Mouse (Mus musculus) forebrain, embryonic 13.5 days (tissue): ENCODE measurements around the gene Il21r. TPM values are rescaled to one million over a fixed set of nuclear protein-coding genes. Genes with fewer than 3 reads are reported as not detected.

Experiments used
- ATAC-seq: fragments of 200-750 bp; cut with Nextera tagmentation; 2 replicates; pipeline ENCODE4 v1.8.0; 2017
- H3K27ac ChIP-seq: fragments of 300-500 bp; sonication (generic); 2 replicates; pipeline ENCODE4 v1.5.1; 2015; ENCODE audit warnings: inconsistent platforms, mild to moderate bottlenecking, moderate library complexity
- H3K27me3 ChIP-seq: fragments of 300-500 bp; sonication (generic); 2 replicates; pipeline ENCODE4 v1.6.1; 2015; ENCODE audit warnings: mild to moderate bottlenecking, inconsistent platforms
- H3K36me3 ChIP-seq: fragments of 300-500 bp; sonication (generic); 2 replicates; pipeline ENCODE4 v1.6.1; 2015; ENCODE audit warnings: mild to moderate bottlenecking, inconsistent platforms; ENCODE audit not compliant: poor library complexity, severe bottlenecking
- H3K4me1 ChIP-seq: fragments of 300-500 bp; sonication (generic); 2 replicates; pipeline ENCODE4 v1.6.1; 2015; ENCODE audit warnings: inconsistent platforms
- H3K4me2 ChIP-seq: fragments of 300-500 bp; sonication (generic); 2 replicates; pipeline ENCODE4 v1.6.1; 2015; ENCODE audit warnings: inconsistent platforms, mild to moderate bottlenecking, moderate library complexity
- H3K4me3 ChIP-seq: fragments of 300-500 bp; sonication (generic); 2 replicates; pipeline ENCODE4 v1.5.1; 2015; ENCODE audit warnings: mild to moderate bottlenecking, inconsistent platforms
- H3K9ac ChIP-seq: fragments of 300-500 bp; sonication (generic); 2 replicates; pipeline ENCODE4 v1.6.1; 2015; ENCODE audit warnings: mild to moderate bottlenecking, inconsistent platforms
- H3K9me3 ChIP-seq: fragments of 300-500 bp; sonication (generic); replicated peaks from 2 replicates; pipeline ENCODE4 v1.6.1; 2016; ENCODE audit warnings: inconsistent platforms
- WGBS: fragments of 180-500 bp; shearing (Covaris S2); methylation state at CpG from one replicate; pipeline ENCODE4 v1.1.7; 2015; 5-methylcytosine and 5-hydroxymethylcytosine counted together
- polyA plus RNA-seq: library from polyadenylated mRNA; unstranded; fragments of >200 nt; fragmentation: Nextera tagmentation; extraction: Ambion mirVana; gene quantifications from 2 replicates; pipeline ENCODE4 v1.2.1, GENCODE M21; 2015

Il21r gene
- polyA plus RNA-seq, 1 experiment from 2014 or later: 0.26 TPM

DNA sequence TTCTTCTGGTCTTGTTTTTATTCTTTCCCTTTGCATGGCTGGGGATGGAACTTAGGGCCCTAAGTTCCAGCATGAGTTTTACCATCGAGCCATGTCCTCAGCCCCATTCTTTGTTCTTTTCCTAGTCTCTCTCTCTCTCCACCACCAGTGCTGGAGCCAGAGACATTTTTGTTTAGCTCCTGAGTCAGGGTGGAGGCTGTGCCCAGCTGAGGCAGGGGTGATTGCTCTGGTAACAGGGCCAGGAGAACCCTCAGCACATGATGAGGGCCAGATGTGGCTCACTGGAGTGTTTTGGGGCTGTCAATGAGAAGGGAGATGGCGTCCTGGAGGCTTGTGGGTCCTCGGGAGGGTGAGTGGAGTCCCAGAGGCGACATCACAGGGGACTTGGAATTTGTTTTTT, 40.8 kb upstream of the Il21r start:
- Histone ChIP-seq H3K36me3 (no peaks in the 10 kb centered on the region), H3K27me3 (no peaks in the 10 kb centered on the region), H3K9ac (no peak overlapping the region), H3K4me3 (no peak overlapping the region), H3K4me2 (no peak overlapping the region), H3K27ac (no peak overlapping the region), H3K9me3 (no peaks in the 10 kb centered on the region), H3K4me1 (no peaks in the 10 kb centered on the region)
- WGBS: 76% methylated on average over 4 of the region's 4 CpGs
- no peak for ATAC-seq

DNA sequence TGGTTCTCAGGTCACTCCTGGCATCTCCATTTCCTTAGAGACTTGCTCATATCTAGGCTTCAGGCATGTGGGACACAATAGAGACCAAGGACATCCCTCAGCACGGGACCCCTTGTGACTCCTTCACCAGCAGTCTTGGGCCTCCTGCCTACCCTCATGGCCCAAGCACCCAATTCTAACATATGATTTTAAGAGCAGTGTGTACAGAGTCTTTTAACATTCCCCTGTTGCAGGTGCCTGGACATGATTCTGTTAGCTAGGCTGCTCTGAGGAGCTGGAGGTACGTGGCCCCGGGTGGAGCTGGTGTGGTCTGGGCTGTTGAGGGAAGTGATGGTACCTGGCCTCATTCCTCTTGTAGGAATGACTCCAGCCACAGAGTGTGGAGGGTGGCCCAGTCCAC, 40.1 kb upstream of the Il21r start:
- no peaks in the 10 kb centered on the region for H3K27me3 ChIP-seq
- no peak for ATAC-seq
- no peaks in the 10 kb centered on the region for H3K9me3 ChIP-seq
- H3K4me1 ChIP-seq: no peaks in the 10 kb centered on the region
- no peak overlapping the region for H3K4me3 ChIP-seq
- no peak overlapping the region for H3K27ac ChIP-seq
- WGBS: 82% methylated on average over 3 of the region's 3 CpGs
- H3K9ac ChIP-seq: no peak overlapping the region
- no peaks in the 10 kb centered on the region for H3K36me3 ChIP-seq
- H3K4me2 ChIP-seq: no peak overlapping the region

DNA sequence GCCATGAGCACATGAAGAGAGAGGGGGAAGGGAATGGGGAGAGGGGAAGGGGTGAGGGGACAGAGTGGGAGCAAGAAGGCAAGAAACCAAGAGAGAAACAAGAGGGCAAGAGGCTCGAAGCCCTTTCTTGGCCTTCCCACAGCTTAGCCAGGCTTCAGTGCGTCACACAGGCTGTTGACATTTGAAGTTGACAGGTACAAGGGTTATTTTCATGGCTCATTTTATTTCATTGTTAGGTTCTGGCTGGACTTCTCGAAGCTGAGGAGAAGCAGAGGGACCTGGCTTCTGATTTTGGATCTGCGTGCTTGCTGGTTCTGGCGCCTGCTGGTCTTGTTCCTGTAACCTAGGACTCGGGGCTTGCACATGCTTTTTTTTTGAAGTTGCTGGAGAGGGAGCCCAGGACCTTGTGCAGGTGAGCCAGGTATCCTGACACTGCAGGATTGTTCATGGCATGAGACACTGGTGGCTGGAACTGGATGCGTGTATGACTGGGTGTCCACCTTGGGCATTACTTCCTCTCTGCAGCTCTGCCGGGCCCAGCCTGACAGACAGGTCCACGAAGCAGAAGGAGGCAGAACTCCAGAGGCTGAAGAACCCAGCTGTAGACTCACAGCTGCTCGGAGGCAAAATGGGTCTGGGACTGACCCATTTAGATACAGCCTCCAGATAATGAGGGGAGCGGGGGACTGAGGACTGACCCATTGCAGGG, 38.8 kb upstream of the Il21r start:
- Histone ChIP-seq H3K36me3 (no peaks in the 10 kb centered on the region), H3K27ac (no peak overlapping the region), H3K4me2 (no peak overlapping the region), H3K4me3 (no peak overlapping the region), H3K4me1 (no peaks in the 10 kb centered on the region), H3K9ac (no peak overlapping the region), H3K9me3 (no peaks in the 10 kb centered on the region), H3K27me3 (no peaks in the 10 kb centered on the region)
- ATAC-seq: no peak
- 76% methylated on average over 11 of the region's 11 CpGs for WGBS

DNA sequence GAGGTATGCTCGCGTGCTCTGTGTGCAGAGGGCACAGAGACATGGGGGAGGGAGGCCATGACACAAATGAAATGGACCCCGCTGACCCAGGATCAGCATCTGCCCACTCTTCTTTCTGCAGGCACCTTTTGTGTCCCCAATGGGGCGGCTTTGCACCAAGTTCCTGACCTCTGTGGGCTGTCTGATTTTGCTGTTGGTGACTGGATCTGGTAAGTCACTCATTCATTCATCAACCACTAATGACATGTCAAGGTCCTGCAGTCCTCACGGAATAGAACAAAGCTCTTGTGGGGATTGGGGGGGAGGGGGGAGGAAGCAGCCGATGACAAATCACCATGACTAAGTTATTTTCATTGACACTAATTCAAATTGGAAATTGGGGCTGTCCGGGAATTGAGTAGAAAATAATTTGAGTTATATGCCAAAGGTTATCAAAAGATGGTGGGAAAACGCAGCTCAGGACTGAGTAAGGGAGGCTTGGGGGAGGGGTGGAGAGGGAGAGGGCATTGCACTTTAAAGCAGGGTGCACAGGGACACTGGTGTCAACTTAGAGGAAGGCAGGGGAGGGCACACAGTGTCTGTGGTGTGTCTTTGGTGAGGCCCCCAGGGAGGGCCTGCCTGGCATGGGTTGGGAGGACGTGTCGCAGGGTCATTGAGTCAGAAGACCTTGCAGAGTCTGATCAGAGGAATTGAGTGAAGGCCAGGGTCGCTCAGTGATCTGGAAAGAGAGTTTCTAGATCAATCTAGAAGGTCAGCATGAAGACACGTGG, 37.5 kb upstream of the Il21r start:
- Histone ChIP-seq H3K9me3 (no peaks in the 10 kb centered on the region), H3K9ac (no peak overlapping the region), H3K27me3 (no peaks in the 10 kb centered on the region), H3K4me1 (no peaks in the 10 kb centered on the region), H3K4me3 (no peak overlapping the region), H3K36me3 (no peaks in the 10 kb centered on the region), H3K27ac (no peak overlapping the region), H3K4me2 (no peak overlapping the region)
- no peak for ATAC-seq
- 66% methylated on average over 12 of the region's 12 CpGs for WGBS

DNA sequence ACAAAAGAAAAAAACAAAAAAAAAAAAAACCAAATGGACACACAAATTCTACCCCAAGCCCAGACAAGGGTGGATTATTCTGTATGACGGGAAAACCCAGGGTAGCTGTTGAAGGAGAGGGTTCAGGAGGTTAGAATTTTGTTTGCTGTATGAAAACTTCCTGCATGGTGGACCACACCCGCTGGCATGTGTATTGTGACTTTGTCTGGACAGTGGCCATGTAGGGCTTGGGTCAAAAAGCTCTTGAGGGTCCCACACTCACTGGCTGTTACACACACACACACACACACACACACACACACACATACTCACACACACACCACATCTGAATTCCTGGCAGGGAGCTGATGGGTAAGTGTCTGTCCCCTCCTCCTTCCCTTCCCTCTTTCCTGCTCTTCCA, 36.8 kb upstream of the Il21r start:
- no peaks in the 10 kb centered on the region for H3K4me1 ChIP-seq
- H3K36me3 ChIP-seq: no peaks in the 10 kb centered on the region
- 84% methylated on average over 2 of the region's 2 CpGs for WGBS
- no peak overlapping the region for H3K27ac ChIP-seq
- H3K9me3 ChIP-seq: no peaks in the 10 kb centered on the region
- H3K4me2 ChIP-seq: no peak overlapping the region
- no peak overlapping the region for H3K9ac ChIP-seq
- no peak overlapping the region for H3K4me3 ChIP-seq
- ATAC-seq: no peak
- H3K27me3 ChIP-seq: no peaks in the 10 kb centered on the region

DNA sequence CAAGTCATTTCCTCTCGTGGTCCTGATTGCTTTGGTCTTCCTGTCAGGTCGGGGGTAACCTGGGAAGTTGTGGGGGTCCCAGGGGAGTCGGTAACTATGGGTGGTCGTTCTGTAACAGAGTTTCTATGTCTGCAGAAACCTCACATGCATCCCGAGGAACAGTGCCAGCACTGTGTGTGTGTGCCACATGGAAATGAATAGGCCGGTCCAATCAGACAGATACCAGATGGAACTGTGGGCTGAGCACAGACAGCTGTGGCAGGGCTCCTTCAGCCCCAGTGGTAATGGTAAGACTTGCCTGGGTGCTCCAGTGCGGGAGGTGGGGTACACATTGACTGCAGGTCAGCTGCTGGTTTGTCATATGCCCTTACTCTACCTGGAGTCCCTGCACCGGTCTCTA, 34.3 kb upstream of the Il21r start:
- no peaks in the 10 kb centered on the region for H3K9me3 ChIP-seq

DNA sequence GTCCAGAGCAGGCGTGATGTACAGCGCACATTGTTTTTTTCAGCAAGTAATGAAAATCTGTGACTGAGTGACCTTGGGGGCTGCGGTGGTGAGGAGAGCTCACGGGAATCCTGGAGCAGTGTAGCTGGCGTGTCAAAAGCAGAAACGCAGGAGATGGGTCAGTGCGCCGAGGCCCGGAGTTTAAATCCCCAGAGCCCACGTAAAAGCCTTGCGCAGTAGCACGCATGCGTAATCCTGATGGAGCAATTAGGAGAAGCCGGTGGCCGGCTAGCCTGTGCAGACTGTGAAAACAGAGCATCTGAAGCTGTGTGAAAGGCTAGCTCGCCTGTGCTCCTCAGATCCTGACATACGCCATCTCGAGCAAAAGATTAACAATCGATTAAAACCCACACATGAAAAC, 31.3 kb upstream of the Il21r start:
- H3K4me1 ChIP-seq: peaks cover under 1% of the 10 kb centered on the region
- no peak overlapping the region for H3K4me3 ChIP-seq
- H3K36me3 ChIP-seq: no peaks in the 10 kb centered on the region
- ATAC-seq: no peak
- no peaks in the 10 kb centered on the region for H3K9me3 ChIP-seq
- no peak overlapping the region for H3K27ac ChIP-seq
- 81% methylated on average over 19 of the region's 19 CpGs for WGBS
- H3K27me3 ChIP-seq: no peaks in the 10 kb centered on the region
- H3K9ac ChIP-seq: no peak overlapping the region
- H3K4me2 ChIP-seq: no peak overlapping the region

More for the DNA sequence above, 34.3 kb upstream of the Il21r start:
- Histone ChIP-seq H3K9ac (no peak overlapping the region), H3K4me3 (no peak overlapping the region), H3K27me3 (no peaks in the 10 kb centered on the region), H3K36me3 (no peaks in the 10 kb centered on the region), H3K4me1 (no peaks in the 10 kb centered on the region), H3K27ac (no peak overlapping the region), H3K4me2 (no peak overlapping the region)
- ATAC-seq: no peak
- 84% methylated on average over 8 of the region's 8 CpGs for WGBS

DNA sequence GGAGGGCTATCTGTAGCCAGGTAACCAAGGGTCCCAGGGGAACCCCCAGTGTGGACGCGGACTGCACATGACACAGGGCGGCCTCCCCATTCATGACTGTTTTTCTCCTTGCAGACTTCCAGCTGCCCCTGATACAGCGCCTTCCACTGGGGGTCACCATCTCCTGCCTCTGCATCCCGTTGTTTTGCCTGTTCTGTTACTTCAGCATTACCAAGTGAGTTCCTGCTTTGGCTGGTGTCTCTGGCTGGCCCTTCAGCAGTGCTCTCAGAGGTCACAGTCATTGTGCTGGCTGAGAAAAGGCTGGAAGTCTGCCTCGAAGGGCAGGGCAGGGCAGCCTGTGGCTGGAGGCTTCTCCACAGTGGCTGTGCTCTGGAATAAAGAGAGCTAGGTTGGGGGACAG, 30.5 kb upstream of the Il21r start:
- no peak overlapping the region for H3K27ac ChIP-seq
- no peaks in the 10 kb centered on the region for H3K9me3 ChIP-seq
- no peak overlapping the region for H3K4me2 ChIP-seq
- H3K36me3 ChIP-seq: no peaks in the 10 kb centered on the region
- no peaks in the 10 kb centered on the region for H3K27me3 ChIP-seq
- H3K9ac ChIP-seq: no peak overlapping the region
- no peak overlapping the region for H3K4me3 ChIP-seq
- H3K4me1 ChIP-seq: peaks cover 9% of the 10 kb centered on the region
- ATAC-seq: no peak
- 78% methylated on average over 6 of the region's 6 CpGs for WGBS

DNA sequence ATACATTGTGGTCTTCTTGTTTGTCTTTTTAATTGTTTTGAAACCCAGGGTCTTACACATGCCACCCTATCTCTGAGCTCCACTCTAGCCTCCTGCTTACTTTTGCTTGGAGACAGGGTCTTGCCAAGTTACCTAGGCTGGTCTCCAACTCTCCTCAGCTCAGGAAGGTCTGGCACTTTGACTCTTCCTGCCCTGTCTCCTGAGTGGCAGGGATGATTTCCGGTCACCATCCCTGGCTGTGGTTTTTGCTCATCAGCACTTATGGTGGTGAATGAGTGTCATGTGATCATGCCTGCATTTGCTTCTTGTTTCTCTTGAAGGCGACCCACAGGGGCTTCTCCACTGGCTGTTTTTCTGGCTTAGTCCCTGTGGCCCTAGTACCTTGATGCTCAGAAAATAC, 29.4 kb upstream of the Il21r start:
- Histone ChIP-seq H3K4me3 (no peak overlapping the region), H3K4me2 (no peak overlapping the region), H3K27ac (no peak overlapping the region), H3K9me3 (no peaks in the 10 kb centered on the region), H3K27me3 (no peaks in the 10 kb centered on the region), H3K9ac (no peak overlapping the region), H3K4me1 (peaks cover 9% of the 10 kb centered on the region), H3K36me3 (no peaks in the 10 kb centered on the region)
- no peak for ATAC-seq
- WGBS: 79% methylated on average over 2 of the region's 2 CpGs

DNA sequence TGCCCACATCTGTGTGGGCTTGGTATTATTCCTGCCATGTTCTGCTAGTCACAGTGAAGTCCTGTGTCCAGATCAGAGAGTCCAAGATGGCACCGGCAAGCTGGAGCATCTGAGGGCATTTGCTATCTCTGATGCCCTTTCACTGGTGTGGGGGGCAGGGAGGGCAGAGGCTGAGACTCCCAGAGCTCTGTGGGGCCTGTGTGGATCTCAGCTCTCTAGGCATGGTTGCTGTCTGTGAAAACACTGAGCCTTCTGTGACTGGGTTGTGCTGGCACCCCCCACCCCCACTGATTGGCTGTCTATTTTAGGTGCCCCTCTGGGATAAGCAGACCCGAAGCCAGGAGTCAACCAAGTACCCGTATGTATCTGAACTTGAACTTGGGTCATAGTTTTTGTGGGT, 28.4 kb upstream of the Il21r start:
- Histone ChIP-seq H3K4me1 (peaks cover 9% of the 10 kb centered on the region), H3K9me3 (no peaks in the 10 kb centered on the region), H3K36me3 (no peaks in the 10 kb centered on the region), H3K9ac (no peak overlapping the region), H3K27me3 (no peaks in the 10 kb centered on the region), H3K4me3 (no peak overlapping the region), H3K4me2 (no peak overlapping the region), H3K27ac (no peak overlapping the region)
- 88% methylated on average over 3 of the region's 3 CpGs for WGBS
- ATAC-seq: no peak

DNA sequence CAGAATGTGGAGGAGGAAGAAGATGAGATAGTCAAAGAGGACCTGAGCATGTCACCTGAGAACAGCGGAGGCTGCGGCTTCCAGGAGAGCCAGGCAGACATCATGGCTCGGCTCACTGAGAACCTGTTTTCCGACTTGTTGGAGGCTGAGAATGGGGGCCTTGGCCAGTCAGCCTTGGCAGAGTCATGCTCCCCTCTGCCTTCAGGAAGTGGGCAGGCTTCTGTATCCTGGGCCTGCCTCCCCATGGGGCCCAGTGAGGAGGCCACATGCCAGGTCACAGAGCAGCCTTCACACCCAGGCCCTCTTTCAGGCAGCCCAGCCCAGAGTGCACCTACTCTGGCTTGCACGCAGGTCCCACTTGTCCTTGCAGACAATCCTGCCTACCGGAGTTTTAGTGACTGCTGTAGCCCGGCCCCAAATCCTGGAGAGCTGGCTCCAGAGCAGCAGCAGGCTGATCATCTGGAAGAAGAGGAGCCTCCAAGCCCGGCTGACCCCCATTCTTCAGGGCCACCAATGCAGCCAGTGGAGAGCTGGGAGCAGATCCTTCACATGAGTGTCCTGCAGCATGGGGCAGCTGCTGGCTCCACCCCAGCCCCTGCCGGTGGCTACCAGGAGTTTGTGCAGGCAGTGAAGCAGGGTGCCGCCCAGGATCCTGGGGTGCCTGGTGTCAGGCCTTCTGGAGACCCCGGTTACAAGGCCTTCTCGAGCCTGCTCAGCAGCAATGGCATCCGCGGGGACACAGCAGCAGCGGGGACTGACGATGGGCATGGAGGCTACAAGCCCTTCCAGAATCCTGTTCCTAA, 27.3 kb upstream of the Il21r start:
- H3K4me3 ChIP-seq: no peak overlapping the region
- ATAC-seq: no peak
- no peak overlapping the region for H3K4me2 ChIP-seq
- 82% methylated on average over 16 of the region's 16 CpGs for WGBS
- H3K9ac ChIP-seq: no peak overlapping the region
- peaks cover 13% of the 10 kb centered on the region for H3K4me1 ChIP-seq
- no peaks in the 10 kb centered on the region for H3K9me3 ChIP-seq
- H3K36me3 ChIP-seq: no peaks in the 10 kb centered on the region
- H3K27me3 ChIP-seq: no peaks in the 10 kb centered on the region
- H3K27ac ChIP-seq: no peak overlapping the region

DNA sequence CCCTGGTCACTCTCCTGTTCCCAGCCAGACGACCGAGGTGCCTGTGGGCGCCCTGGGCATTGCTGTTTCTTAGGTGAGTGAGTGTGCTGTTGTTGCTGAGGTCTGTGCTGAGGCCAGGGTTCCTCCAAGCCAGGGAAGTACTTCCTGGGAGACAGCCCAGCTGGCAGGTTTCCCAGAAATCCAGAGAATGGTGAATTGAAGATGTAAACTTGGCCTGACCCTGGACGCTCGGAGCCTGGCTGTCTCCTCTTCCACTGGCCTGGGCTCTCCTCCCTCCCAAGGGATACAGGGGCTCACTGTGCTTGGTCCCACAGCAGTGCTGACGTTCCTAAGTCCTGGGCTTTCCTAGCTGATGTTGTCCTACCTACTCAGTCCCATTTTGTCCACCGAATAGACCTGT, 26.2 kb upstream of the Il21r start:
- Histone ChIP-seq H3K27ac (no peak overlapping the region), H3K9me3 (no peaks in the 10 kb centered on the region), H3K27me3 (no peaks in the 10 kb centered on the region), H3K9ac (no peak overlapping the region), H3K36me3 (no peaks in the 10 kb centered on the region), H3K4me2 (no peak overlapping the region), H3K4me3 (no peak overlapping the region), H3K4me1 (peaks cover 17% of the 10 kb centered on the region)
- ATAC-seq: no peak
- WGBS: 70% methylated on average over 7 of the region's 7 CpGs
